Mouse (Mus musculus) CD8-positive naive resting alpha-beta T cell, adult 2 months (primary cell): ENCODE measurements around the gene Mlxip.
A peak's percentile ranks its signal among the peaks of the same experiment; 100 is the strongest.

Experiments used
- DNase-seq, 2 experiments: peaks; one replicate each; pipeline ENCODE4 v3.0.0; 2022; ENCODE audit warnings: low read depth in 2 of 2, low spot score in 2 of 2

Gene Mlxip

GRCm38 (mm10) chr5:123381968-123382367 is 12.6 kb upstream of the Mlxip start:
- peak in 1 of 2 experiments; percentile 18 for DNase-seq

DNA sequence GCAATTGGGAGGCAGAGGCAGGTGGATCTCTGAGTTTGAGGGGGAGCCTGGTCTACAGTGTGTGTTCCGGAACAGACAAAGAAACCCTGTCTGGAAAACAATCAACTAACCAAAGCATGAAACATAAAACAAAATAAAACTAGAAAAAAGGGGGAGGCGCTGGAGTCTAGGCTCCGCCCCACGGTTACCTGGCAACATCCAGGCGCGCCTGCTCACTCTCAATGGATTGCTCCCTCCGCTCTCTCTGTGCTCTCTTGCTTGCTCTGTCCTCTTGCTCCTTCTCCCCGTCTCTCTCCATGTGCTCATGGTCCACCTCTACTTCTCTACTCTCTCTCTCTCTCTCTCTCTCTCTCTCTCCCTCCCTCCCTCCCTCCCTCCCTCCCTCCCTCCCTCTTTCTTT is 11.9 kb upstream of the Mlxip start:
- no peak for DNase-seq

GRCm38 (mm10) chr5:123388452-123388851 is 6.1 kb upstream of the Mlxip start:
- DNase-seq, result no peak

DNA sequence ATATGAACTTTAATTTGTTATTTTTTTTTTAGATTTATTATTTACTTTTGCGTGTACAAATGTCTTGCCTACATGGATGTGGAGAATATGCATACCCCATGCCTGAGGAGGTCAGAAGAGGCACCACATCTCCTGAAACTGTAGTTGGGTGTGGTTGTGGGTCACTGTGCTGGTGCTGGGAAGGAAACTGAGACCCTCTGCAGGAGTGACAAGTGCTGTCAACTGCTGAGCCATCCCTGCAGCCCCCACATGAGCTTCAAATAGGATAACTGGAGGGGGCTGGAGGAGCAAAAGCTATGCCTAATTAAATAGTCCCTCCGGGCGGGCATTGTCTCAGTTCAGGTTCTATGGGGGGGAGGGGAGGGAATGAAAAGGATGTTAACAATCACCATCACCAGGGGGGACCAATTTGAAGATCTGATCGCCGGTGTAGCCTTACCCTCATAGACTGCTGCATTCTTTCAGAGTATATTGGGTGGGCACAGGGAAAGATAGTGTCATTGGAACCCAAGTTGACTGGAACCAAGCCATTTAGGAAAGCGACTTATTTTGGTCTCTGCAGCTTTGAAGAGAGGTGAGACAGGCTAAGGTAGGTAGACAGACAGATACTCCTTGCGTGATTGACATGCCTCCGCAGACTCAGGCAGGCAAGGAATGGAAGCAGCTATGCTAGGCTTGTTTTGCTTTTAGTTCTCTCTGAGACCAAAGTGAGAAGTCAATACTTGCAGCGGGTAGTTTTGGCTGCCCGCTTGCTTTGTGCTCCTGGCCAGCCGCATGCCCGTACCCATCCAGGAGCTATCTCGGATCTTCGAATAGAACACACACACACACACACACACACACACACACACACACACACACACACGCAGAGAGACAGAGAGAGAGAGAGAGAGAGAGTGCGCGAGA is 3.8 kb upstream of the Mlxip start:
- DNase-seq, result no peak

GRCm38 (mm10) chr5:123391442-123391809 is 3.2 kb upstream of the Mlxip start:
- DNase-seq, result no peak

DNA sequence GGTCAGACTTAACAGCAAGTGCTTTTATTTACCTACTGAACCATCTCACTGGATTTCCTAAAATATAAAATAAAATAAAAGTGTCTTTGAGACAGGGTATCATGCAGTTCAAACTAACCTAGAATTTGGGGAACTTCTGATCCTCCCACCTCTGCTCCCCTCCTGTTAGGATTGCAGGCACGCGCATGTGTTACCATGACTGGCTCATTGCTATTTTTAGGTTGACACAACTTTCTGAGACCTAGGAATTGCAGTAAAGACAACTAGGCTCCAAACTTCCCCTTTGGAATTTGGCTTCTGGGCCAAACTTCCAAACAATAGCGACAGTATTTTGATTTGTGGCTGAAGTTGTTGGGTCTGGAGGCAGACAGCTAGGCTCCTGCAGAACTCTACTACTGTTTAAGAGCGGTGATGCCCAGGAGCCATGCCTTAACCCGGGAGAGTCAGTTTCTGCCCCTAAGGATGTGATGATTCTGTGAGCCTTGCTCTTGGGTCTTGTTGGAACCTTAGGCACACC is 754 bp upstream of the Mlxip start:
- no peak for DNase-seq

DNA sequence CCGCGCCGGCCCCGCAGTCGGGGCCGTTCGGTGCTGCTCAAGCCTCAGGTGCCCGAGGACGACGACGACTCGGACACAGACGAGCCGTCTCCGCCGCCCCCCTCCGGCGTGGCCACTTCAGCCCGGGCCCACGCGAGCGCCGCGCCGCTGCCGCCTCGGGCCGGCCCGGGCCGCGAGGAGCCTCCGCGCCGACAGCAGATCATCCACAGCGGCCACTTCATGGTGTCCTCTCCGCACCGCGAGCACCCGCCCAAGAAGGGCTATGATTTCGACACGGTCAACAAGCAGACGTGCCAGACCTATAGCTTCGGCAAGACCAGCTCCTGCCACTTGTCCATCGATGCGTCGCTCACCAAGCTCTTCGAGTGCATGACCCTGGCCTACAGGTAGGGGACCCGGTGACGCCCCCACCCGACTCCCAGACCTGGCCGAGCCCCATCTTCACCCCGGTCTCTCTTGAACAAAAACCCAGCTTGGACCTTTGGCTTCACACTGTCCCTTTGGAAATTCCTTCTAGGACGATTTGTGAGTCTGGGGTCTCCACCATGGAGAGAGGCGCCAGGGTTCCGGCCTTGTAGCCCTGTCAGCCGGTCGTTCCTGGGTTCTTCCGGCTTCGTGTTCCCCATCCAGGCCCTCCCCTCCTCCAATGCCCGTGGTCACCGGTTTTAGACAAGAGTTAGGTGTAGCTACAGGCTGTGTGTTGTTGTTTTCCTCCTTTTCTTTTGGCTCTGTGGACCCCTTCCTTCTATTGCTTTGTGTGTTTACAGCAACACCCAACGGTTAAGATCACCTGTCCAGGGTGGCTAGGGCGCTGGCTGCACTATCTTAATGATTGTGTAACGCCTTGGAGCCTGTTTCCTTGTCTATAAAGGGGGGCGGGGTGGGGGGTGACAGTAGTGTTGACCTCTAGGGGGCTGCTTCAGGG is 621 bp downstream of the Mlxip start:
- no peak for DNase-seq

- no peak for DNase-seq
Observed at GRCm38 (mm10) chr5:123396901-123397464, 2.4 kb downstream of the Mlxip start.

GRCm38 (mm10) chr5:123397786-123398185 is 3.2 kb downstream of the Mlxip start:
- no peak for DNase-seq

- no peak for DNase-seq
Observed at GRCm38 (mm10) chr5:123398856-123399498, 4.4 kb downstream of the Mlxip start.

DNA sequence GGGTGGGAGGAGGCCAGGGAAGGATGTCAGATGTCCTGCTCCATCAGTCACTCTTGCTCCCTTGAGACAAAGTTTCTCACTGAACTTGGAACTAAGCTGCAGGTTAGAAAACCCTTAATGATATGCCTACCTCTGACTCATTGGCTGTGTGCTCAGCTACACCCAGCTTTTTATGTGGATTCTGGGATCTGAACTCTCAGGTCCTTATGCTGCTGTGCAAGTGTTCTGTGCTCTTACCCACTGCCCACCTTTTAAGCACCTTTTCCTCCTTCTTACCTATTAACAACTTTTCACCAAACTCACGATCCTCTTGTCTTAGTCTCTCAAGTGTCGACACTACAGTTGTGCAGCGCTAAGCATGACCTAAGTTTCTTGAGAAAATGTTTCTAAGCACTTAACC is 9.9 kb downstream of the Mlxip start:
- no peak for DNase-seq

- DNase-seq, result no peak
Observed at GRCm38 (mm10) chr5:123406952-123407351, 12.4 kb downstream of the Mlxip start.

- DNase-seq, result no peak
Observed at GRCm38 (mm10) chr5:123408176-123408575, 13.6 kb downstream of the Mlxip start.

DNA sequence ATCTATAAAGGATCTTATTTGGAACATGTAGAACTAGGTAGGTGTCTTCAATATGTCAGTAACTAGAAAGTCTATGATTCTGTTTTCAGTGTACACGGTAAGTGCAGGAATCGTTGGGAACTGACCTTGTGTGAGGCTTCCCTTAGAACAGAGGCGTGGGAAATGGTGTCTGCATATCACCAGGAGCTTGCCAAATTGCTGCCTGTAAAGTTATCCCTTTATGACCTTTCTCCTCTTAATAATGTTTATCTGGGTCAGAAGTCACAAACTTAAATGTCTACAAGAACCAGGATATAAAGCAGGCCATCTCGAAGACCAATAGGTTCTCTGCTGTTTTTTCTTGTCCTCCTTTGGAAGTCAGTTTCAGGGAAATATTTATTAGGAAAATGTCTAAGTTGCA is 17.6 kb downstream of the Mlxip start:
- DNase-seq, result no peak

GRCm38 (mm10) chr5:123413866-123414363 is 19.3 kb downstream of the Mlxip start:
- DNase-seq, result no peak

DNA sequence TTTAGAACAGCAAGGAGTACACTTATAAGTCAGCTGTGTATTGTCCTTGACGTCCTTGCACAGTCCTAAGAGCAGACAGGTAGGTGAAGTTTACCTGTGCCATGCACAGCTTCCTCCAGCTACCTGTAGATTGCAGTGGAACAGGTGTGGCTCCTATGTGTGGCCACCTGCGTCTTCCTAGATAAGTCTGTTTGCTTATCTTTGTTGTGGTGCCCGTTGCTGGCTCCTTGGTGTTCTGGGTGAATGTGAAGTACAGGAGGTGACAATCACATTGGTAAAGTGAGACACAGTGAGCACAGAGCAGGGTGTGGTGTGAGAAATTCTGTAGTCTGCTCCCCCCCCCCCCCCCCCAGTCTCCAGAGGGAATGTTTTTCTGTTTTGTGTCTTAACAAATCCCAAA is 21.6 kb downstream of the Mlxip start:
- DNase-seq, result no peak

GRCm38 (mm10) chr5:123416566-123417518 is 22.2 kb downstream of the Mlxip start:
- no peak for DNase-seq

DNA sequence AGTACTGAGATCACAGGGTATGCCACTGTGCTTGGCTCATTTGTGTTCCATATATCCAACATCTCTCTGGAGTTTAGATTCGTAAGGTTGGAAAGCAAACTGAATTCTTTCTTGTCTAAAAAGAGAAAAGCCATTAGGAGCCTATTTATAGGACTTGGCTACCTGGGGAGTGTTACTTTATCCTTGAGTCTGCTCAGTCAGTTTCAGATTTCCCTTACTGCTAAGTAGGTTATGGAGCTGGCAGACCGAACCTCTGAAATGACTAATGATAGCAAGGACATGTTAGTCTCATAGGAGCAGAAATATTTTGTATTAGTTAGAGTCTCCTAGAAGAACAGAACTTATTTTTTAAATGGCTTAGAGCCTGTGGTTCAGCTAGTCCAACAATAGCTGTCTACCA is 29.3 kb downstream of the Mlxip start:
- no peak for DNase-seq

DNA sequence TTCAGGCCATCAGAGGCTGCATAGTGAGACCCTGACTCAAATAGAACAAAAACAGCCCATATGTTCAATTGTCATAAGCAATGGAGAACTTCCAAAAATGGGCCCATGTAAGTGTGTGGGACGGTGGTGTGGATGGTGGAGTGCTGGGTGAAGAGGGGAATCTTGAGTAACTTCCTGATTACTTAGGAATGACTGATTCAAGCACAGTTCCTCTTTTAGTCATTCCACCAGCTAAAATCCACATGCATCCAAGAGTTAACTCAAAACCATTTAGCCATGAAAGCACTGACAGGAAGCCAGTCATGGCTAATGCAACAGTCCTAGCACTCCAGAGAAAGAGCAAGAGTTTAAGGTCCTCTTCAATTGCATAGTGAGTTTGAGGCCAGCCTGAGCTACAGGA is 33.0 kb downstream of the Mlxip start:
- no peak for DNase-seq
